Mouse (Mus musculus) thymus, adult 2 months (tissue): ENCODE data around the gene Pfkfb3.

Experiments
- CTCF ChIP-seq: fragments of 200-500 bp; IDR thresholded peaks from 2 replicates; pipeline ENCODE4 v1.5.1; 2012; ENCODE audit warnings: mild to moderate bottlenecking, control low read depth, low read length, moderate library complexity, borderline replicate concordance; ENCODE audit not compliant: control insufficient read depth, poor library complexity, insufficient read depth; ENCODE audit errors: extremely low read depth
- POLR2A ChIP-seq: fragments of 200-500 bp; IDR thresholded peaks from 2 replicates; pipeline ENCODE4 v1.6.1; 2012; ENCODE audit warnings: mild to moderate bottlenecking, low read length, control low read depth, moderate library complexity; ENCODE audit not compliant: control insufficient read depth, poor library complexity, insufficient read depth; ENCODE audit errors: extremely low read depth

DNA sequence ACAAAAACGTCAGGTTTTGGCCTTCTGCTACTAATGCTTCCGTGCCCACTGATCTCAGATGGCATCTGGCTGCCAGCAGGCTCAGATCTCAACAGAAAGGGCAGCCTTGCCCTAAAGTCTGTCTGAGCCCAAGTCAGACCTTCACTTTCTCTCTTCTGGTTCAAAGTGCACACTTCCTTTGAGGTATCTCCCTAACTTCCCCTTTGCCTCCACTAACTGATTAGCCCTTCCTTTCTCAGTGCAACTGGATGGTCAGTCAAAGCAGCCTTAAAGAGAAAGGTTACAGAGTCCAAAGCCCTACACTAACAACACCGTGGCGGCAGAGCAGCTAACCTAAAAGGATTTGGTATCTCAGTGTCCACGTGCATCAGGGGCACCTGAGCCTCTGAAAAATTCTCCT is 9.5 kb downstream of the Pfkfb3 start:
- TF ChIP-seq POLR2A, result no peak
- TF ChIP-seq CTCF, result no peak
